Mouse (Mus musculus): Measurements from ENCODE around the gene Mrpl21. TPM values are rescaled to one million over a fixed set of nuclear protein-coding genes. Genes with fewer than 3 reads are reported as not detected.

Mrpl21 gene
- polyA plus RNA-seq, 1 experiment from 2014 or later = 116 TPM

GRCm38 (mm10) chr19:3304017-3304416 is 21.3 kb downstream of the Mrpl21 start:
- H3K4me2 ChIP-seq (replicated peaks) = no peak overlapping the region
- no peaks in the 10 kb centered on the region for H3K9me3 ChIP-seq (replicated peaks)
- no peaks in the 10 kb centered on the region for H3K4me1 ChIP-seq
- 45% methylated on average over 4 of the region's 4 CpGs for WGBS
- H3K9ac ChIP-seq = no peak overlapping the region
- H3K4me3 ChIP-seq (replicated peaks) = no peak overlapping the region
- H3K27ac ChIP-seq (replicated peaks) = no peak overlapping the region
- no peaks in the 10 kb centered on the region for H3K36me3 ChIP-seq
- no peak for ATAC-seq (ENCODE audit: insufficient number of reproducible peaks, low FRiP score, low TSS enrichment, low read depth)
- H3K27me3 ChIP-seq = 0 out of 2 replicates have a peak, but pooled peaks cover 6% of the 10 kb centered on the region

GRCm38 (mm10) chr19:3307175-3307949 is 24.7 kb downstream of the Mrpl21 start:
- H3K27me3 ChIP-seq = 0 out of 2 replicates have a peak, but pooled peaks cover 6% of the 10 kb centered on the region
- ATAC-seq (ENCODE audit: insufficient number of reproducible peaks, low FRiP score, low TSS enrichment, low read depth) = no peak; the same call in 1 of the 2 replicates
- WGBS = 40% methylated on average over 16 of the region's 16 CpGs
- H3K4me3 ChIP-seq (replicated peaks) = no peak overlapping the region
- H3K9me3 ChIP-seq (replicated peaks) = no peaks in the 10 kb centered on the region
- no peaks in the 10 kb centered on the region for H3K36me3 ChIP-seq
- no peak overlapping the region for H3K4me2 ChIP-seq (replicated peaks)
- no peak overlapping the region for H3K27ac ChIP-seq (replicated peaks)
- no peaks in the 10 kb centered on the region for H3K4me1 ChIP-seq
- no peak overlapping the region for H3K9ac ChIP-seq

DNA sequence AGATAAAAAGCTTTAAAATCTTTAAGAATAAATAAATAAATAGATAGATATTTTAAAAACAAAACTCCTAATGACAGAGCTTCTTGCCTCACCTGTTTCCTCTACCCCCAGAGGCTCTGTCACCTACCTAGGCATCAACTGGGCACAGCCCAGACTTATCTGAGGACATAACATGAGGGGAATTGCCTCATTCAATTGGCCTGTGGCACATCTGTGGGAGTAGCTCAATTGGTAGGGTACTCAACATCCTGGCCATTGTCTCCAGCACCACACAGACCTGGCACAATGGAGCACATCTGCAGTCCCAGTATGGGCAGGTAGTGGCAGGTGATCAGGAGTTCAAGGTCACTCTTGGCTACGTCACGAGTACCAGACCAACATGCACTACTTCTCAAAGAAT is 36.6 kb downstream of the Mrpl21 start:
- Histone ChIP-seq H3K27me3 (no peaks in the 10 kb centered on the region), H3K9ac (no peak overlapping the region), H3K4me2 (replicated peaks) (no peak overlapping the region), H3K27ac (replicated peaks) (no peak overlapping the region), H3K36me3 (no peaks in the 10 kb centered on the region), H3K9me3 (replicated peaks) (no peaks in the 10 kb centered on the region), H3K4me3 (replicated peaks) (no peak overlapping the region), H3K4me1 (peaks cover 20% of the 10 kb centered on the region)
- no peak for ATAC-seq (ENCODE audit: insufficient number of reproducible peaks, low FRiP score, low TSS enrichment, low read depth)
- 75% methylated on average over 2 of the region's 2 CpGs for WGBS

DNA sequence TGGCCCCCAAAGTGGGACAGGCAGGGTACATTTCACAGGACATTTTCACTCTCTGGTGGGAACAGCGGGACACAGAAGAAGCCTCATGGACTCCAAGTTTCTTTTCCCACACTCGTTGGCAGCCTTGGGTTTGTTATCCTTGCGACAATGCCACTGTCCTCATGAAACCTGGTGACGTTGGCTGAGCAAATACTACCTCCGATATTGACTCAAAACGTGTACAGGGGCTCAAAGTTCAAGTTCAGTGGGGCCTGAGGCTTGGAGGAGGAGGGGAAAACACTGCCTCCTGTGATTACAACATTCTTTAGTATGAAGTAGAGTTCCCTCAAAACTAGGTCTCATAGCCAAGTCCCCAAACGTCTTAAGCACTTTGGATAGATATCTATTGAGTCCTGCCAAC is 37.4 kb downstream of the Mrpl21 start:
- Histone ChIP-seq H3K4me2 (replicated peaks) (no peak overlapping the region), H3K27me3 (no peaks in the 10 kb centered on the region), H3K9me3 (replicated peaks) (no peaks in the 10 kb centered on the region), H3K27ac (replicated peaks) (no peak overlapping the region), H3K36me3 (no peaks in the 10 kb centered on the region), H3K4me3 (replicated peaks) (no peak overlapping the region), H3K9ac (no peak overlapping the region), H3K4me1 (peaks cover 27% of the 10 kb centered on the region)
- ATAC-seq (ENCODE audit: insufficient number of reproducible peaks, low FRiP score, low TSS enrichment, low read depth) = no peak
- 80% methylated on average over 7 of the region's 7 CpGs for WGBS

DNA sequence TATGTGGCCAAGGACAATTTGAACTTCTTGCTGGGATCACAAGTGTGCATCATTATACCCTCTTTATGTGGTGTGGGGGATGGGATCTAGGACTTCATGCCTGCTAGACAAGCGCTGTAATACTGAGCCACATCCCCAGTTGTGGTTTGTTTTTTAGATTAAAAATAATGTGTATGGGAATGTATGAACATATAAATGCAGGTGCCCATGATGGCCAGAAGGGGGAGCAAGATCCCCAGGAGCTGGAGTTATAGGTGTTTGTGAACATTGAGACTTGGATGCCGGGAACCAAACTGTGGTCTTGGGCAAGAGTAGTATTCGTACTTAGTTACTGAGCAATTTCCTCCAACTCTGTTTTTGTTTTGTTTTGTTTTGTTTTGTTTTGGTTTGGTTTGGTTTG is 38.1 kb downstream of the Mrpl21 start:
- 82% methylated on average over 3 of the region's 3 CpGs for WGBS
- no peaks in the 10 kb centered on the region for H3K27me3 ChIP-seq
- H3K36me3 ChIP-seq = no peaks in the 10 kb centered on the region
- no peak overlapping the region for H3K4me3 ChIP-seq (replicated peaks)
- peaks cover 28% of the 10 kb centered on the region for H3K4me1 ChIP-seq
- no peak overlapping the region for H3K9ac ChIP-seq
- H3K9me3 ChIP-seq (replicated peaks) = no peaks in the 10 kb centered on the region
- H3K4me2 ChIP-seq (replicated peaks) = no peak overlapping the region
- no peak for ATAC-seq (ENCODE audit: insufficient number of reproducible peaks, low FRiP score, low TSS enrichment, low read depth)
- H3K27ac ChIP-seq (replicated peaks) = no peak overlapping the region

GRCm38 (mm10) chr19:3321617-3322016 is 38.9 kb downstream of the Mrpl21 start:
- peak overlapping the region; percentile 60; the same call in 1 of the 2 replicates for H3K4me3 ChIP-seq (replicated peaks)
- H3K27ac ChIP-seq (replicated peaks) = no peak overlapping the region
- no peak for ATAC-seq (ENCODE audit: insufficient number of reproducible peaks, low FRiP score, low TSS enrichment, low read depth)
- peaks cover 37% of the 10 kb centered on the region for H3K4me1 ChIP-seq
- no peak overlapping the region for H3K9ac ChIP-seq
- no peaks in the 10 kb centered on the region for H3K36me3 ChIP-seq
- H3K9me3 ChIP-seq (replicated peaks) = no peaks in the 10 kb centered on the region
- WGBS = 9% methylated on average over 11 of the region's 11 CpGs
- H3K4me2 ChIP-seq (replicated peaks) = peak overlapping the region; percentile 92
- H3K27me3 ChIP-seq = no peaks in the 10 kb centered on the region

DNA sequence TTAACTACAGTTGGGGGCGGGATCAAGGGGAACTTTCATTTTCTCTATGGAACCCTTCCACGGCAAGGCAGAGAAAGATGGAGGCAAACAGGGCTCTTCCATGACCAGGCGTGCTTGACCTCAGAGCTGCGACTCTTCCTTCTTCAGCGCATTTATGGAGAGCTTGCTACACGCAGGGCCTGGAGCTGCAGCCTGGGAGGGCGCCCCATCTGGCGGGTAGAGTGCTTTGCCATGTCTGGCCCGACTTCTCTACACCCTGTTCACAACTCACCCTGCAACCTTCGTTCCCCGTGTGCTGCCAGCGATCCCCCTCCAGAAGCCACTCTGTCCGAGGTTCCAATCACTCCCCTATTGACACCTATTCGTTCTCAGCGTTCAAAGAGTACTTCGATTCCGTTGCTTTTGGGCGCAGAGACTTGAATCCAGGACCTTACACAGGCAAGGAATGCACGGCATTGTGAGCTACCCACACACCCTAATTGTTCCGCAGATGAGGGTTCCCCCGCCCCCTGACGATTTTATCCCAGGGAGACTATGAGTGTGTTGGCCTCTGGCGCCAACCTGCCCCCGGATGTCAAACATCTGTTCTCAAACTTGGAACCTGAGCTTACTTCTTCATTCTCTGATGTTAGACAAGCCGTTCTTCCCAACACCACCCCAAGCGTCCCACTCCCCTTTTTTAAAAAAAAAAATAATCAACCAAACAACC is 39.7 kb downstream of the Mrpl21 start, which contains the start of gene Cpt1a:
Gene Cpt1a, plus strand, starts transcription at position 74 of the 709 bp plus-strand sequence.
- Histone ChIP-seq H3K9me3 (replicated peaks) (no peaks in the 10 kb centered on the region), H3K4me2 (replicated peaks) (peak within 1 kb of the TSS; percentile 92), H3K4me1 (peaks cover 38% of the 10 kb centered on the region), H3K9ac (peak within 1 kb of the TSS; percentile 42), H3K36me3 (no peaks in the 10 kb centered on the region), H3K27me3 (no peaks in the 10 kb centered on the region), H3K4me3 (replicated peaks) (peak within 1 kb of the TSS; percentile 60), H3K27ac (replicated peaks) (peak within 1 kb of the TSS; percentile 39; the same call in 1 of the 2 replicates)
- no peak for ATAC-seq (ENCODE audit: insufficient number of reproducible peaks, low FRiP score, low TSS enrichment, low read depth)
- 2% methylated on average over 26 of the region's 26 CpGs for WGBS

GRCm38 (mm10) chr19:3323201-3323621 is 40.5 kb downstream of the Mrpl21 start:
- Histone ChIP-seq H3K27me3 (no peaks in the 10 kb centered on the region), H3K4me1 (peaks cover 38% of the 10 kb centered on the region), H3K4me3 (replicated peaks) (peak overlapping the region; percentile 60), H3K36me3 (no peaks in the 10 kb centered on the region), H3K9me3 (replicated peaks) (no peaks in the 10 kb centered on the region), H3K4me2 (replicated peaks) (peak overlapping the region; percentile 92), H3K9ac (peak overlapping the region; percentile 42), H3K27ac (replicated peaks) (peak overlapping the region; percentile 13; the same call in 1 of the 2 replicates)
- under 1% methylated on average over 45 of the region's 47 CpGs for WGBS
- peak; percentile 85 for ATAC-seq (ENCODE audit: insufficient number of reproducible peaks, low FRiP score, low TSS enrichment, low read depth)

DNA sequence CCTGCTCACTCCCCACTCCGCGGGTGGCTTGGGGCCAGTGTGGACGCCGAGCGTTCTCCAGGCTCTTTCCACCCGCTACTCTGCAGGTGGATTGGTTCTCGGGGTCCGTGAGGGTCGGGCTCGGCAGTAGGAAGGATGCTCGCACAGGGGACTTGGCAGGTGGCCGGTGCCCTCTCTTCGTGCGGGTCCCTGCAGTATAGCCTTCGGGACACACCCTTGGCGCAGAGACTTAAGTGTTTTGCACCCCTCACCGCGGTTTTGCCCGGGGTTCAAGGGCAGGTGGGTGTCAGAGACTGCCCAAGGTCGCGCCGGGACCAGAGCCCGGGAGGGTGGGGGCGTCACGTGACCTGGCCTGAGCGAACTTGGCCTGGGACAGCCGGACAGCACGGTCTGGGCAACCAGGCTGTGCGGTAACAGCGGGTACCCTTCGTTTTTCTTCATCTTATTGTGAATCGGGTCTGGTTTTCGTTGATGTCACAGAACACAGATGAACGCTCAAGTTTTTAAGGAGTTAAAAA is 41.1 kb downstream of the Mrpl21 start:
- H3K36me3 ChIP-seq = no peaks in the 10 kb centered on the region
- ATAC-seq (ENCODE audit: insufficient number of reproducible peaks, low FRiP score, low TSS enrichment, low read depth) = no peak
- under 1% methylated on average over 34 of the region's 34 CpGs for WGBS
- H3K9ac ChIP-seq = peak overlapping the region; percentile 42
- peak overlapping the region; percentile 60 for H3K4me3 ChIP-seq (replicated peaks)
- peak overlapping the region; percentile 92 for H3K4me2 ChIP-seq (replicated peaks)
- H3K9me3 ChIP-seq (replicated peaks) = no peaks in the 10 kb centered on the region
- no peaks in the 10 kb centered on the region for H3K27me3 ChIP-seq
- peaks cover 38% of the 10 kb centered on the region for H3K4me1 ChIP-seq
- H3K27ac ChIP-seq (replicated peaks) = peak overlapping the region; percentile 89

DNA sequence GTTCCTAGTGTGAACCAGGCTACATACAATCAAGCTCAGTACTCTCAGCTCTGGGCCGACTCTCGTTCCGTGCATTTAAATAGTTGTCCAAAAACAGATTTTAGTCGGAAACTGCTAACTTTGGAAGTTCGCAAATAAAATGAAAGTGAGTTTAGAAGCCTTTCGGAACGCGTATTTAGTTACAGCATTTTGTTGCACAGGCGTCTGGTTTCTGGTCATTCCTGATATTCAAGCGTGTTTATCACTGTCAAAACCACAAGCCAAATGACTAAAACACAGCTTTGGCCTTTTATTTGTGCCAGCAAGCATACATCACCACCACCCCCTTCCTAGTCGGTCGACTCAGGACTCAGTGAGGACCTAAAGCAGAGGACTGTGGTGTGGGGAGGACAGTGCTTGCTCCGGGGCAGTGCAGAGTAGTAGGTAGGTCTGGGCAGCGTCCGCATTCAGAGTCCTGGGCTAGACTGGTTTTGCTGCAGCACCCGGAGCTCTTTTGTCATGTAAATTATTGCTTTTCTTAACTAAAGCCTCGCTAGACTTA is 41.6 kb downstream of the Mrpl21 start:
- peak overlapping the region; percentile 42; the same call in 1 of the 2 replicates for H3K9ac ChIP-seq

More for the DNA sequence above, 41.6 kb downstream of the Mrpl21 start:
- Histone ChIP-seq H3K4me3 (replicated peaks) (peak overlapping the region; percentile 60), H3K27me3 (no peaks in the 10 kb centered on the region), H3K36me3 (no peaks in the 10 kb centered on the region), H3K4me2 (replicated peaks) (peak overlapping the region; percentile 92), H3K9me3 (replicated peaks) (no peaks in the 10 kb centered on the region), H3K4me1 (peaks cover 38% of the 10 kb centered on the region), H3K27ac (replicated peaks) (peak overlapping the region; percentile 89)
- ATAC-seq (ENCODE audit: insufficient number of reproducible peaks, low FRiP score, low TSS enrichment, low read depth) = no peak
- 3% methylated on average over 17 of the region's 17 CpGs for WGBS

All from embryonic facial prominence, embryonic 15.5 days (tissue).